Mouse (Mus musculus) small intestine, adult 2 months (tissue): Measurements from ENCODE around the gene Phldb2. TPM values are rescaled to one million over a fixed set of nuclear protein-coding genes. Genes with fewer than 3 reads are reported as not detected.

ENCODE experiments used
- H3K27ac ChIP-seq: fragments of 200-500 bp; 2 replicates; pipeline ENCODE4 v1.5.1; 2012; ENCODE audit warnings: low read depth, low read length, control low read depth, inconsistent platforms; ENCODE audit not compliant: insufficient read depth
- H3K27me3 ChIP-seq: fragments of 200-500 bp; 2 replicates; pipeline ENCODE4 v1.6.1; 2012; ENCODE audit warnings: mild to moderate bottlenecking, moderate library complexity, low read length, inconsistent platforms; ENCODE audit not compliant: control insufficient read depth, insufficient read depth
- H3K36me3 ChIP-seq: fragments of 200-500 bp; 2 replicates; pipeline ENCODE4 v1.6.1; 2012; ENCODE audit warnings: mild to moderate bottlenecking, low read length, control low read depth, inconsistent platforms; ENCODE audit not compliant: control insufficient read depth, insufficient read depth
- H3K4me1 ChIP-seq: fragments of 200-500 bp; 2 replicates; pipeline ENCODE4 v1.6.1; 2012; ENCODE audit warnings: low read length, inconsistent platforms, mixed read lengths; ENCODE audit not compliant: control insufficient read depth, insufficient read depth, insufficient read length
- H3K4me3 ChIP-seq: fragments of 200-500 bp; 2 replicates; pipeline ENCODE4 v1.5.1; 2012; ENCODE audit warnings: low read depth, mild to moderate bottlenecking, control low read depth, inconsistent platforms, low read length, moderate library complexity
- CTCF ChIP-seq: fragments of 200-500 bp; IDR thresholded peaks from 2 replicates; pipeline ENCODE4 v1.5.1; 2012; ENCODE audit warnings: low read depth, mild to moderate bottlenecking, control low read depth, inconsistent platforms, low read length, moderate library complexity, mixed read lengths; ENCODE audit not compliant: insufficient replicate concordance, insufficient read length; ENCODE audit errors: extremely low read depth
- POLR2A ChIP-seq: fragments of 200-500 bp; IDR thresholded peaks from 2 replicates; pipeline ENCODE4 v1.6.1; 2012; ENCODE audit warnings: low read depth, mild to moderate bottlenecking, control low read depth, inconsistent platforms, low read length, moderate library complexity
- WGBS: fragments of 180-500 bp; shearing (Covaris S2); methylation state at CpG from one replicate; pipeline ENCODE4 v1.1.7; 2018; 5-methylcytosine and 5-hydroxymethylcytosine counted together
- polyA plus RNA-seq: library from polyadenylated mRNA; depleted of rRNA; stranded (reverse); fragments of >200 nt; gene quantifications from 2 replicates; pipeline ENCODE4 v1.2.3, GENCODE M21; 2012

Gene Phldb2
- polyA plus RNA-seq, 1 experiment: 3.7 TPM

GRCm38 (mm10) chr16:45780001-45780400 is 173.4 kb downstream of the Phldb2 start:
- H3K4me3 ChIP-seq: no peak overlapping the region
- H3K36me3 ChIP-seq: no peaks in the 10 kb centered on the region
- TF ChIP-seq CTCF (no peak), POLR2A (no peak)
- WGBS: 73% methylated on average over 6 of the region's 6 CpGs
- no peak overlapping the region for H3K27ac ChIP-seq
- H3K27me3 ChIP-seq: no peaks in the 10 kb centered on the region
- H3K4me1 ChIP-seq: no peaks in the 10 kb centered on the region

DNA sequence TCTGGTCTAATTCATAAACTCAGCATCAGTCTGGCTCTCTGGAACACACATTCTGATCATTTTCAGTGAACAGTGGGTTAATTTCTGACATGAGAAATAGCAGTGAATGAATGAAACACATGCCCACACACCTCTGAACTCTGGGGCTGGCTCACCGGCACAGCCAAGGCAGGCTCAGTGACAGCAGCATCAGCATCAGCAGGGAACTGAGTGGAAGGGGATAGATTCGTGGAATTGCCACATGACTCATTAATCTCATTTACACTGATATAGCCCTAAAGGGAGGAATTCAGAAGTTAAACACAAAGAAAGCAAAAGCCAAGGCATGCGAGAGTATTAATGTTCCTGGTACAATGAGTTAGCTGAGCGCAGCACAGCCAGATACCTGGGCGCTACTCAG is 178.6 kb downstream of the Phldb2 start:
- Histone ChIP-seq H3K27me3 (no peaks in the 10 kb centered on the region), H3K27ac (no peak overlapping the region), H3K36me3 (no peaks in the 10 kb centered on the region), H3K4me3 (no peak overlapping the region), H3K4me1 (no peaks in the 10 kb centered on the region)
- WGBS: 90% methylated on average over 5 of the region's 5 CpGs
- no peak for TF ChIP-seq POLR2A
- no peak for TF ChIP-seq CTCF

GRCm38 (mm10) chr16:45770914-45771313 is 182.5 kb downstream of the Phldb2 start:
- no peaks in the 10 kb centered on the region for H3K4me1 ChIP-seq
- H3K4me3 ChIP-seq: no peak overlapping the region
- no peaks in the 10 kb centered on the region for H3K36me3 ChIP-seq
- no peak for TF ChIP-seq POLR2A
- TF ChIP-seq CTCF: no peak
- WGBS: 92% methylated on average over 6 of the region's 6 CpGs
- H3K27ac ChIP-seq: no peak overlapping the region
- no peaks in the 10 kb centered on the region for H3K27me3 ChIP-seq

DNA sequence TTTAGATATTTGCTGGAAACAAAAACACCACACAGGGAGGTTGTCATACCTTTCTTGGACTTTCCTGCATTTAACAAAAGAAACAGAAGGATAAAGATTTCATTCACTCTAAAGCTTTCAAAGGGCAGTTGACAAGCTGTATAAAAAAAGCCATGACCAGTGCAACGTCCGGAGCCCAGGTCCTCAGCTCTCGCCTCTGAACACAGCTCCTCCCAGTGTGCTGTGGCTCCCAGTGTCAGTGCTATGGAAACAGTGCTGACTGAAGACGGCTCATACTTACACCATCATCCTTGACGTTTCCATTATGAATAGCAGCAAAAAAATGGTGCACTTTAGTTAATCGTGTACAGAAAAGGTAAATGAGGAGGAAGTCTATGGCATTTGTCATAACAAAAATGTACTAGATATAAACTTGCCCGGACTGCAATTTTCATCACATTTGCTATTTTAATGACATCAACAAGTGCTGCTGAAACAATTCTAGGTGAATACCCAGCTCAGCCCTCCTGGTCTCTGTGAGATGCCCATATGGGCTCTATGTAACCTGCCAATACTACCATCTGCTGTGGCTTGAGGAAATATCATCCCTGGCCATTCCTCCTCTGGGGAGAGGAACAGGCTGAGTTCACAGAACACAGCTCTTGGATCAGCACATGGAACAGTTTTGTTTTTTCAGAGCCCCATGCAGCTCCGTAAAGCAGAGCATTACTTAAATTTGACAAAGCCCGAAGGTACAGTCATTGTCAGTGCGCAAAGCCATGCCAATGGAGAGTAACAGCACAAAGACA is 185.4 kb downstream of the Phldb2 start:
- H3K27me3 ChIP-seq: no peaks in the 10 kb centered on the region
- WGBS: 84% methylated on average over 10 of the region's 10 CpGs
- H3K4me1 ChIP-seq: no peaks in the 10 kb centered on the region
- H3K4me3 ChIP-seq: no peak overlapping the region
- no peak overlapping the region for H3K27ac ChIP-seq
- TF ChIP-seq CTCF (no peak), POLR2A (no peak)
- H3K36me3 ChIP-seq: no peaks in the 10 kb centered on the region

GRCm38 (mm10) chr16:45767434-45767833 is 186.0 kb downstream of the Phldb2 start:
- H3K4me1 ChIP-seq: no peaks in the 10 kb centered on the region

GRCm38 (mm10) chr16:45765801-45766494 is 187.4 kb downstream of the Phldb2 start:
- no peak overlapping the region for H3K27ac ChIP-seq
- no peaks in the 10 kb centered on the region for H3K27me3 ChIP-seq
- peaks cover 2% of the 10 kb centered on the region; the same call in 1 of the 2 replicates for H3K36me3 ChIP-seq
- WGBS: 84% methylated on average over 7 of the region's 7 CpGs
- no peaks in the 10 kb centered on the region for H3K4me1 ChIP-seq
- TF ChIP-seq CTCF: no peak
- TF ChIP-seq POLR2A: no peak
- H3K4me3 ChIP-seq: no peak overlapping the region

More at GRCm38 (mm10) chr16:45767434-45767833, 186.0 kb downstream of the Phldb2 start:
- Histone ChIP-seq H3K36me3 (peaks cover 2% of the 10 kb centered on the region; the same call in 1 of the 2 replicates), H3K27ac (no peak overlapping the region), H3K27me3 (no peaks in the 10 kb centered on the region), H3K4me3 (no peak overlapping the region)
- 77% methylated on average over 4 of the region's 4 CpGs for WGBS
- TF ChIP-seq CTCF (no peak), POLR2A (no peak)

DNA sequence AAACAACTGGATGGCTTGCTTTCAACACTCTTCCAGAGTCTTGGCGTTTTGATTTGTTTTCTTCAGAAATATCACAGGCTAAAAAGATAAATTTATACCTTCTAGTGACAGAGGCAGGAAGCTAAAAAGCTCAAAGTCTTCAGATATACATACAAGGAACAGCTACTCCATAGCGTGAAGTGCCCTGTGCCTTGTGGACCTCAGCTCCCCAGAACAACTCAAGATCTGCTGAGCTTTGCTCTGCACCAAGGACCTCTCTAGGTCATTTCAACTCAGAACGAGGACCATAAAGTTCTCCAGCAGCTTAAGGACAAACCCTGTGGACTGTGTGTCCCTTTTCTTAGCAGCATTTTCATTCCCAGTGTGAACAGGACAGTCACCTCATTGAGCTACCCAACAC is 188.3 kb downstream of the Phldb2 start:
- H3K4me3 ChIP-seq: no peak overlapping the region
- no peaks in the 10 kb centered on the region for H3K4me1 ChIP-seq
- 82% methylated on average over 3 of the region's 3 CpGs for WGBS
- no peak for TF ChIP-seq POLR2A
- TF ChIP-seq CTCF: no peak
- H3K27ac ChIP-seq: no peak overlapping the region
- H3K36me3 ChIP-seq: peaks cover 2% of the 10 kb centered on the region; the same call in 1 of the 2 replicates
- H3K27me3 ChIP-seq: no peaks in the 10 kb centered on the region
